Mouse (Mus musculus) frontal cortex, postnatal 14 days (tissue): Measurements from ENCODE around the gene Stk38.

Source experiments
- DNase-seq, 2 experiments: peaks; one replicate each; pipeline ENCODE4 v3.0.0; 2022; ENCODE audit warnings: low spot score in 2 of 2

Gene Stk38

GRCm38 (mm10) chr17:28926866-28927635, 80.7 kb downstream of the Stk38 start:
- no peak for DNase-seq

GRCm38 (mm10) chr17:28926380-28926779, 81.4 kb downstream of the Stk38 start:
- DNase-seq, result peak; percentile 52 to 78

GRCm38 (mm10) chr17:28924957-28925595, 82.7 kb downstream of the Stk38 start:
- DNase-seq, result no peak

- DNase-seq, result no peak
These were observed 85.7 kb downstream of the Stk38 start for GRCm38 (mm10) chr17:28922096-28922495.

- no peak for DNase-seq
These were observed 86.7 kb downstream of the Stk38 start for GRCm38 (mm10) chr17:28921086-28921485.
